Mouse (Mus musculus): ENCODE data around the gene Gm49403. TPM values are rescaled to one million over a fixed set of nuclear protein-coding genes. Genes with fewer than 3 reads are reported as not detected.

The Gm49403 gene
- polyA plus RNA-seq, 1 experiment = not detected

- H3K36me3 ChIP-seq (replicated peaks; ENCODE audit: low read length) = peaks cover 98% of the 10 kb centered on the region
- no peak overlapping the region for H3K4me3 ChIP-seq (replicated peaks)
- TF ChIP-seq FLI1 (IDR thresholded peaks at IDR 0.05; ENCODE audit: low read length) = no peak
- no peak for TF ChIP-seq GATA1 (IDR thresholded peaks at IDR 0.05; ENCODE audit: borderline replicate concordance, low read length)
- H3K27me3 ChIP-seq (replicated peaks) = no peaks in the 10 kb centered on the region
- H3K9me3 ChIP-seq = no peaks in the 10 kb centered on the region
- H3K4me1 ChIP-seq = no peaks in the 10 kb centered on the region
Measured at GRCm38 (mm10) chr19:8908531-8908930, 24.8 kb downstream of the Gm49403 start.

- Histone ChIP-seq H3K27me3 (replicated peaks) (no peaks in the 10 kb centered on the region), H3K9me3 (no peaks in the 10 kb centered on the region), H3K4me1 (no peaks in the 10 kb centered on the region), H3K36me3 (replicated peaks; ENCODE audit: low read length) (peaks cover 100% of the 10 kb centered on the region), H3K4me3 (replicated peaks) (no peak overlapping the region)
- no peak for TF ChIP-seq GATA1 (IDR thresholded peaks at IDR 0.05; ENCODE audit: borderline replicate concordance, low read length)
- no peak for TF ChIP-seq FLI1 (IDR thresholded peaks at IDR 0.05; ENCODE audit: low read length)
Measured at GRCm38 (mm10) chr19:8911810-8912209, 28.1 kb downstream of the Gm49403 start.

GRCm38 (mm10) chr19:8914212-8914611 lies 30.5 kb downstream of the Gm49403 start:
- H3K9me3 ChIP-seq = no peaks in the 10 kb centered on the region
- no peak overlapping the region for H3K4me3 ChIP-seq (replicated peaks)
- H3K27me3 ChIP-seq (replicated peaks) = no peaks in the 10 kb centered on the region
- peaks cover 3% of the 10 kb centered on the region; the same call in 1 of the 2 replicates for H3K4me1 ChIP-seq
- H3K36me3 ChIP-seq (replicated peaks; ENCODE audit: low read length) = peaks cover 83% of the 10 kb centered on the region
- TF ChIP-seq GATA1 (IDR thresholded peaks at IDR 0.05; ENCODE audit: borderline replicate concordance, low read length) (no peak), FLI1 (IDR thresholded peaks at IDR 0.05; ENCODE audit: low read length) (no peak)

- peak overlapping the region; percentile 7 for H3K4me3 ChIP-seq (replicated peaks)
- H3K27me3 ChIP-seq (replicated peaks) = no peaks in the 10 kb centered on the region
- peaks cover 49% of the 10 kb centered on the region for H3K36me3 ChIP-seq (replicated peaks; ENCODE audit: low read length)
- no peaks in the 10 kb centered on the region for H3K9me3 ChIP-seq
- peaks cover 38% of the 10 kb centered on the region for H3K4me1 ChIP-seq
- TF ChIP-seq FLI1 (IDR thresholded peaks at IDR 0.05; ENCODE audit: low read length) (no peak), GATA1 (IDR thresholded peaks at IDR 0.05; ENCODE audit: borderline replicate concordance, low read length) (no peak)
Measured at GRCm38 (mm10) chr19:8919000-8919399, 35.3 kb downstream of the Gm49403 start.

- Histone ChIP-seq H3K27me3 (replicated peaks) (no peaks in the 10 kb centered on the region), H3K4me1 (peaks cover 38% of the 10 kb centered on the region), H3K36me3 (replicated peaks; ENCODE audit: low read length) (peaks cover 46% of the 10 kb centered on the region), H3K4me3 (replicated peaks) (peak overlapping the region; percentile 97), H3K9me3 (no peaks in the 10 kb centered on the region)
- TF ChIP-seq FLI1 (IDR thresholded peaks at IDR 0.05; ENCODE audit: low read length) (no peak), GATA1 (IDR thresholded peaks at IDR 0.05; ENCODE audit: borderline replicate concordance, low read length) (no peak)
Measured at GRCm38 (mm10) chr19:8919684-8920072, 35.9 kb downstream of the Gm49403 start.

GRCm38 (mm10) chr19:8920073-8920736 lies 36.5 kb downstream of the Gm49403 start, which contains the start of gene B3gat3:
Gene B3gat3, plus strand, starts transcription at chr19:8920374.
- Histone ChIP-seq H3K36me3 (replicated peaks; ENCODE audit: low read length) (peaks cover 43% of the 10 kb centered on the region), H3K4me1 (peaks cover 38% of the 10 kb centered on the region), H3K9me3 (no peaks in the 10 kb centered on the region), H3K4me3 (replicated peaks) (peak within 1 kb of the TSS; percentile 97), H3K27me3 (replicated peaks) (no peaks in the 10 kb centered on the region)
- peak; percentile 91 for TF ChIP-seq FLI1 (IDR thresholded peaks at IDR 0.05; ENCODE audit: low read length)
- TF ChIP-seq GATA1 (IDR thresholded peaks at IDR 0.05; ENCODE audit: borderline replicate concordance, low read length) = no peak

GRCm38 (mm10) chr19:8920836-8921291 lies 37.1 kb downstream of the Gm49403 start:
- Histone ChIP-seq H3K36me3 (replicated peaks; ENCODE audit: low read length) (peaks cover 43% of the 10 kb centered on the region), H3K9me3 (no peaks in the 10 kb centered on the region), H3K27me3 (replicated peaks) (no peaks in the 10 kb centered on the region), H3K4me3 (replicated peaks) (peak overlapping the region; percentile 97), H3K4me1 (peaks cover 42% of the 10 kb centered on the region)
- TF ChIP-seq GATA1 (IDR thresholded peaks at IDR 0.05; ENCODE audit: borderline replicate concordance, low read length) = no peak
- TF ChIP-seq FLI1 (IDR thresholded peaks at IDR 0.05; ENCODE audit: low read length) = no peak

GRCm38 (mm10) chr19:8921741-8922140 lies 38.0 kb downstream of the Gm49403 start:
- TF ChIP-seq FLI1 (IDR thresholded peaks at IDR 0.05; ENCODE audit: low read length) (no peak), GATA1 (IDR thresholded peaks at IDR 0.05; ENCODE audit: borderline replicate concordance, low read length) (no peak)
- Histone ChIP-seq H3K9me3 (no peaks in the 10 kb centered on the region), H3K27me3 (replicated peaks) (no peaks in the 10 kb centered on the region), H3K4me1 (peaks cover 48% of the 10 kb centered on the region), H3K4me3 (replicated peaks) (peak overlapping the region; percentile 79), H3K36me3 (replicated peaks; ENCODE audit: low read length) (peaks cover 43% of the 10 kb centered on the region)

- no peaks in the 10 kb centered on the region for H3K9me3 ChIP-seq
- H3K4me3 ChIP-seq (replicated peaks) = no peak overlapping the region
- H3K27me3 ChIP-seq (replicated peaks) = no peaks in the 10 kb centered on the region
- H3K36me3 ChIP-seq (replicated peaks; ENCODE audit: low read length) = peaks cover 68% of the 10 kb centered on the region
- H3K4me1 ChIP-seq = peaks cover 63% of the 10 kb centered on the region
- no peak for TF ChIP-seq GATA1 (IDR thresholded peaks at IDR 0.05; ENCODE audit: borderline replicate concordance, low read length)
- TF ChIP-seq FLI1 (IDR thresholded peaks at IDR 0.05; ENCODE audit: low read length) = no peak
Measured at GRCm38 (mm10) chr19:8926766-8927165, 43.0 kb downstream of the Gm49403 start.

GRCm38 (mm10) chr19:8927891-8928525 lies 44.3 kb downstream of the Gm49403 start:
- H3K9me3 ChIP-seq = no peaks in the 10 kb centered on the region
- H3K4me3 ChIP-seq (replicated peaks) = no peak overlapping the region
- no peaks in the 10 kb centered on the region for H3K27me3 ChIP-seq (replicated peaks)
- TF ChIP-seq FLI1 (IDR thresholded peaks at IDR 0.05; ENCODE audit: low read length) = no peak
- TF ChIP-seq GATA1 (IDR thresholded peaks at IDR 0.05; ENCODE audit: borderline replicate concordance, low read length) = no peak
- peaks cover 55% of the 10 kb centered on the region for H3K4me1 ChIP-seq
- peaks cover 69% of the 10 kb centered on the region for H3K36me3 ChIP-seq (replicated peaks; ENCODE audit: low read length)
